Mouse (Mus musculus) kidney, adult 2 months (tissue): ENCODE measurements around the gene Pgbd5. TPM values are rescaled to one million over a fixed set of nuclear protein-coding genes. Genes with fewer than 3 reads are reported as not detected.

ENCODE experiments used
- DNase-seq: peaks from one replicate; pipeline ENCODE4 v3.0.0; 2021
- H3K27ac ChIP-seq: fragments of 200-500 bp; 2 replicates; pipeline ENCODE4 v1.5.1; 2012; ENCODE audit warnings: low read depth, low read length, control low read depth, inconsistent platforms; ENCODE audit not compliant: insufficient read depth
- H3K27me3 ChIP-seq: fragments of 200-500 bp; replicated peaks from 2 replicates; pipeline ENCODE4 v1.6.1; 2012; ENCODE audit warnings: mild to moderate bottlenecking, moderate library complexity, low read length, inconsistent platforms; ENCODE audit not compliant: control insufficient read depth, insufficient read depth
- H3K36me3 ChIP-seq: fragments of 200-500 bp; 2 replicates; pipeline ENCODE4 v1.6.1; 2012; ENCODE audit warnings: mild to moderate bottlenecking, moderate library complexity, low read length, inconsistent platforms; ENCODE audit not compliant: control insufficient read depth, insufficient read depth
- H3K4me1 ChIP-seq: fragments of 200-500 bp; 2 replicates; pipeline ENCODE4 v1.6.1; 2011; ENCODE audit warnings: low read length; ENCODE audit not compliant: control insufficient read depth, insufficient read depth
- H3K4me3 ChIP-seq: fragments of 200-500 bp; 2 replicates; pipeline ENCODE4 v1.5.1; 2011; ENCODE audit warnings: mild to moderate bottlenecking, low read depth, low read length, control low read depth; ENCODE audit not compliant: insufficient read depth
- CTCF ChIP-seq: fragments of 200-500 bp; conservative IDR thresholded peaks from 2 replicates; pipeline ENCODE4 v1.5.1; 2011; ENCODE audit warnings: low read depth, mild to moderate bottlenecking, control low read depth, low read length, moderate library complexity, mixed read lengths; ENCODE audit not compliant: insufficient read depth, insufficient read length
- POLR2A ChIP-seq: fragments of 200-500 bp; IDR thresholded peaks from one replicate; pipeline ENCODE4 v1.6.1; 2011; ENCODE audit warnings: low read depth, low read length, control low read depth
- whole genome bisulfite sequencing: fragments of 180-500 bp; shearing (Covaris S2); methylation state at CpG from one replicate; pipeline ENCODE4 v1.1.7; 2018; 5-methylcytosine and 5-hydroxymethylcytosine counted together
- polyA plus RNA-seq: library from polyadenylated mRNA; depleted of rRNA; stranded (reverse); fragments of >200 nt; gene quantifications from 2 replicates; pipeline ENCODE4 v1.2.3, GENCODE M21; 2012

Gene Pgbd5
- polyA plus RNA-seq, 1 experiment = 0.41 TPM

GRCm38 (mm10) chr8:124389495-124389894 is 50.0 kb downstream of the Pgbd5 start:
- Histone ChIP-seq H3K36me3 (no peaks in the 10 kb centered on the region), H3K27me3 (no peaks in the 10 kb centered on the region), H3K4me1 (no peaks in the 10 kb centered on the region), H3K4me3 (no peak overlapping the region), H3K27ac (no peak overlapping the region)
- TF ChIP-seq CTCF = no peak
- no peak for TF ChIP-seq POLR2A
- DNase-seq = no peak
- WGBS = 85% methylated on average over 11 of the region's 11 CpGs

DNA sequence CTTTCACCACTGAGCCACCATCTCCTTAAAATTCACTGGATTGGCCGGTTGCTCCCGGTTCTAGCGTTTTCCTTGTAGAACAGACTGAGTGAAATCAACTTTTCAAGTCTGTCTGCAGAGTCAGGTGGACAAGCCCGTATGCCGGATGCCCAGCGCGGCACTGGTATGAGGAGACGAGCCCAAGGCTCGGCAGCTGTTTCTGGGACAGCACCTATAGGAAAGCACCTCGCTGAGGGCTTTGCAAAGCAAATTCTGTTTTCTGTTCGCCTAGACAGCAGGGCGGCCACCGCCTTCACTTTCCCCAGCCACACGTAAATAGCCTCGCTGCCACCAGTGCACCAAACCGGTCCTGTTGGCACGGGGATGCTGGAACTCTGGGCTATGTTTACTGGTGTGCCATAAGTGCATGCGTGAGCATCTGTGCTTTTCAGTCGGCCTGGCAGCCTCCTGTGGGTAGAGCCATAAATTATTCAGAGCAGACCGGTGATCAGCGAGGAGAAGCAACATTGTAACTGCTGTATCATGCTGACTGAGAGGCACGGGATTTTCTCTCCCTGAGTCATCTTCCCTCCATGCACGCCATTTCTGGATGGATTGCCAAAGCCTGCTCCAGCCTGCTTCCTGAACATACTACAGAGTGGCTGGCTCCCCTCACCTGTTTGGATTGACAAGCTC is 53.1 kb downstream of the Pgbd5 start:
- TF ChIP-seq CTCF (no peak), POLR2A (no peak)

DNA sequence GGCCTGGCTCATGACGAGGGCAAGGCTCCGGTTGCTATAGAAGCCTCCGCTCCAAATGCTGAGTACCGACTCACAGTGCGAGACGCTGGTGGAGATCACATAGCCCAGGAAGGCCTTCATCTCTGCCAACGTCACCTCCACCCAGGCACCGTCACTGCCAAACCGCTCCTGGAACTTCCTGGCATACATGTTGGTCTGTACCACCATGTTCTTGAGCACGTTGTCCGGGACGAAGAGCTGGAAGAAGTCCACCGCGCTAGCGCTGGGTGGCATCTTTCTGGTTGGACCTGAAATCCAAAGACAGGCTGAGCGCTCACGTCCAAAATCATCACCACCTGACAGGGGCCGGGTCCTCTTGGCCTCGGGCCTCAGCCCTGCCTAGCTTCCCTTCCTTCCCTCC is 55.1 kb downstream of the Pgbd5 start:
- 92% methylated on average over 19 of the region's 19 CpGs for WGBS
- no peaks in the 10 kb centered on the region for H3K36me3 ChIP-seq
- DNase-seq = no peak
- TF ChIP-seq POLR2A (no peak), CTCF (no peak)
- no peaks in the 10 kb centered on the region for H3K4me1 ChIP-seq
- no peak overlapping the region for H3K4me3 ChIP-seq
- no peak overlapping the region for H3K27ac ChIP-seq
- H3K27me3 ChIP-seq = no peaks in the 10 kb centered on the region

More for the DNA sequence above, 53.1 kb downstream of the Pgbd5 start:
- no peak for DNase-seq
- no peak overlapping the region for H3K4me3 ChIP-seq
- H3K36me3 ChIP-seq = no peaks in the 10 kb centered on the region
- WGBS = 73% methylated on average over 23 of the region's 23 CpGs
- no peak overlapping the region for H3K27ac ChIP-seq
- no peaks in the 10 kb centered on the region for H3K4me1 ChIP-seq
- H3K27me3 ChIP-seq = no peaks in the 10 kb centered on the region

DNA sequence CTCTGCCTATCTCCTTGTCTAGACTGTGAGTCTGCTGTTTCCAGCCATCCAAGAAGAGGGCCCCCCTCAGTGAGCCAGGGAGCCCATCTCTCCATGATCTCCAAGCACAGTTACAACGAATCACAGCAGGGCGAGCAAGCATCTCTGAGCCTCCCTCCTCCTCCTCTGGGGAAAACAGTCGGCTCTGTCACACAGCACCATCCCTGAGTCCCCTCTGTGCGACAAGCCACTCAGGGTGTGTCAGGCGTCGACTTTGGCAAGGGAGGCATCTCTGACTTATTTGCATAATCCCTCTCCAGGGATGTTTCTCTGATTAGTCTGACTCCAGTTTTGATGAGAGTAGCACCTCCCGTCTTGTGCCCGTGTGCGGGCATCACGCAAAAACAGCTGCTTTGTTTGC is 57.2 kb downstream of the Pgbd5 start:
- Histone ChIP-seq H3K27me3 (no peaks in the 10 kb centered on the region), H3K36me3 (no peaks in the 10 kb centered on the region), H3K27ac (no peak overlapping the region), H3K4me3 (no peak overlapping the region), H3K4me1 (no peaks in the 10 kb centered on the region)
- no peak for DNase-seq
- WGBS = 66% methylated on average over 10 of the region's 10 CpGs
- TF ChIP-seq POLR2A (no peak), CTCF (no peak)

DNA sequence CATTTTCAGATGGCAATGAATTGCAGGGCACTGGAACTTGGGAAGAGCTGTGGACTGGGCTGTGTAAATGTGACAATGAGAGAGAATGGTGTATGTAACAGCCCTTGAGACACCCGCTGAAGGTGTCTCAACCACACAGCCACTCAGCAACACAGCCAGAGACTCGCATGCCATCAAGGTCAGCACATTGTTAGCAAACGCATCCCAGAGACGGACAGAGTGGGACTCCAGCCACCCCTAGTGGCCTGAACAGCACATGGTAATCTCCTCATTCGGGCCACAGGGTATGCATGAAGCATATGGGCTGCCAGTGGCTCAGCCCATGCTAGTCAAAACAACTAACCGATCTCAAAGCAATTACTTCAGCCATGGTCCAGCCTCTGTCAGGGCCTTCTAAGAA is 60.2 kb downstream of the Pgbd5 start:
- no peaks in the 10 kb centered on the region for H3K27me3 ChIP-seq
- TF ChIP-seq POLR2A (no peak), CTCF (no peak)
- no peaks in the 10 kb centered on the region for H3K4me1 ChIP-seq
- WGBS = 66% methylated on average over 6 of the region's 6 CpGs
- H3K36me3 ChIP-seq = no peaks in the 10 kb centered on the region
- no peak overlapping the region for H3K27ac ChIP-seq
- DNase-seq = no peak
- no peak overlapping the region for H3K4me3 ChIP-seq

DNA sequence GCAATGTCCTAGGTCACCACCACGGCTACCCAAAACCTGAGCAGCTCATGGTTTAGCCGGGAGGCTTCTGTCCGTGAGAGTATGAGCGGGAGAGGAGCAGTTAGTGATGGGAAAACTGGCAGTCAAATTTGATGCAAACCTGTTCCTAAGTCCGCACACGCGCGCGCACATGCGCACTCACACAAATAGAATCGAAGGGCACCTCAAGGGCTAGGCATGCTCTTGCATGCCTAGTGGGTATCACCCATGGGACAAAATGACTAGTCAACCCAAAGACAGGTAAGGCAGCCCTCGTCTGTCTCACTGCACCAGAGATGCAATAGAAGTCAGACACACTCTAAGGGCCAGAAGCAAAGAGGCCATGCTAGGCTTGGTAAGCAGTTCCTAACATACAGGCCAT is 63.1 kb downstream of the Pgbd5 start:
- Histone ChIP-seq H3K4me3 (no peak overlapping the region), H3K36me3 (no peaks in the 10 kb centered on the region), H3K27me3 (no peaks in the 10 kb centered on the region), H3K4me1 (no peaks in the 10 kb centered on the region), H3K27ac (no peak overlapping the region)
- TF ChIP-seq POLR2A (no peak), CTCF (no peak)
- WGBS = 92% methylated on average over 12 of the region's 12 CpGs
- DNase-seq = no peak

- TF ChIP-seq CTCF = no peak
- no peak for TF ChIP-seq POLR2A
- DNase-seq = no peak
- Histone ChIP-seq H3K27me3 (no peaks in the 10 kb centered on the region), H3K4me1 (no peaks in the 10 kb centered on the region), H3K36me3 (no peaks in the 10 kb centered on the region), H3K4me3 (no peak overlapping the region), H3K27ac (no peak overlapping the region)
- whole genome bisulfite sequencing = 75% methylated on average over 9 of the region's 9 CpGs
These were observed 63.7 kb downstream of the Pgbd5 start for GRCm38 (mm10) chr8:124375727-124376126.
